Mouse (Mus musculus): ENCODE measurements around the gene Zscan29. TPM values are rescaled to one million over a fixed set of nuclear protein-coding genes. Genes with fewer than 3 reads are reported as not detected.

Gene Zscan29
- polyA plus RNA-seq, 1 experiment from 2014 or later: 8.8 TPM

DNA sequence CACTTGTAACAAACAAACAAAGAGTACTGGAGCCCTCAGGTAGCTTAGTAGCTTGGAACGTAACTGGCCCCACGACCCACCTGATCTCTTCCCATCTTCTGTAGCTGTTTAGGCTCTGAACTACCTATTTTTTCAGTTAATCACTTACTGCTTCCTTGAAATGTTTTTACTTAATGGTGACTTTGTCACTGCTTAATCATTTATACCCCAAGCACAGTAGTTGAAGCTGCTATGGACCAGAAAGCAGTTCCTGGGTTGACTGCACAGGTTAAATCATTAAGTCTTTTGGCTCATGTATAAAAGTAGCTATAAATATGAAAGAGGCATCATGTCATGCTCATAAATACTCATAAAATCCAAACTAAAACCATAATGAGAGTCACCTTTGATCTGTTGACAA is 55.5 kb downstream of the Zscan29 start:
- WGBS: 86% methylated on average over 2 of the region's 2 CpGs

DNA sequence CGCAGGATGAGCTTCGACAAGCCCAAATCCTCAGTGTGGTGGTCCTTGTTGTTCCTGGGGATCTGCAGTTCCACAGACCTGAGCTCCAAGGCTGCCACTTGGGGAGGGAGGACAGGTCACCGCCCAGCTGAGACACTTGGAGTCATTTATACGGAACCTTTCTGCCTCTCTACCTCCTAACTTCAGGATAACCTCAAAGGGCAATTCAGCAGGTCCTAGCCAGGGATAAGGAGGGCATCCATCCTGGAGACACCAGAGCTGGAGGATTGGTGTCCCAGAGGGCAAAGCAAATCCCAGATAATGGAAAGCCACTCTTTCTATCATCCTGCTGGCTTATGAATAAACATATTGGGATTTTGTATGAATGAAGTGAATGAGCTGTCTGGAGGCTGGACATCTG is 61.2 kb downstream of the Zscan29 start, which contains the start of gene Tgm7:
Gene Tgm7, minus strand, starts transcription at position 101 of the 400 bp plus-strand sequence.
- H3K4me1 ChIP-seq (ENCODE audit: control insufficient read depth, insufficient read depth, low read length): no peaks in the 10 kb centered on the region
- H3K4me3 ChIP-seq (replicated peaks; ENCODE audit: low read length): no peak within 1 kb of the TSS
- no peaks in the 10 kb centered on the region for H3K9me3 ChIP-seq (replicated peaks; ENCODE audit: control insufficient read depth, low read length)
- H3K27ac ChIP-seq (ENCODE audit: low read length): no peak within 1 kb of the TSS
- no peak for ATAC-seq (ENCODE audit: insufficient read depth, low FRiP score)
- H3K9ac ChIP-seq (ENCODE audit: low read length): no peak within 1 kb of the TSS
- H3K4me2 ChIP-seq (ENCODE audit: low read depth, low read length): no peak within 1 kb of the TSS
- no peaks in the 10 kb centered on the region for H3K36me3 ChIP-seq (ENCODE audit: control insufficient read depth, insufficient read depth, low read length)
- no peaks in the 10 kb centered on the region for H3K27me3 ChIP-seq (ENCODE audit: control insufficient read depth, insufficient read depth, low read length)
- WGBS: 94% methylated on average over 4 of the region's 4 CpGs

More for the DNA sequence above, 55.5 kb downstream of the Zscan29 start:
- ATAC-seq (ENCODE audit: insufficient read depth, low FRiP score): no peak
- H3K4me3 ChIP-seq (replicated peaks; ENCODE audit: low read length): no peak overlapping the region
- no peaks in the 10 kb centered on the region for H3K27me3 ChIP-seq (ENCODE audit: control insufficient read depth, insufficient read depth, low read length)
- H3K9ac ChIP-seq (ENCODE audit: low read length): no peak overlapping the region
- no peaks in the 10 kb centered on the region for H3K9me3 ChIP-seq (replicated peaks; ENCODE audit: control insufficient read depth, low read length)
- H3K36me3 ChIP-seq (ENCODE audit: control insufficient read depth, insufficient read depth, low read length): no peaks in the 10 kb centered on the region
- no peaks in the 10 kb centered on the region for H3K4me1 ChIP-seq (ENCODE audit: control insufficient read depth, insufficient read depth, low read length)
- H3K27ac ChIP-seq (ENCODE audit: low read length): no peak overlapping the region
- H3K4me2 ChIP-seq (ENCODE audit: low read depth, low read length): no peak overlapping the region

Other genes starting within 250 kb of the Zscan29 start
- 21.3 and 21.5 TPM in 2 replicates for gene Ubr1, start 200.4 kb downstream of the Zscan29 start, polyA plus RNA-seq (2015; fragmentation: Nextera tagmentation; extraction: Ambion mirVana)
- gene Tmem62, start 194.1 kb downstream of the Zscan29 start, polyA plus RNA-seq (2015; fragmentation: Nextera tagmentation; extraction: Ambion mirVana): 4.7 and 4.8 TPM in 2 replicates
- 37.1 and 39.1 TPM in 2 replicates for gene Ccndbp1, start 162.7 kb downstream of the Zscan29 start, polyA plus RNA-seq (2015; fragmentation: Nextera tagmentation; extraction: Ambion mirVana)
- 6.5 and 8.0 TPM in 2 replicates for gene Epb42, start 134.1 kb downstream of the Zscan29 start, polyA plus RNA-seq (2015; fragmentation: Nextera tagmentation; extraction: Ambion mirVana)
- gene Tgm5, start 85.3 kb downstream of the Zscan29 start, polyA plus RNA-seq (2015; fragmentation: Nextera tagmentation; extraction: Ambion mirVana): 1.5 and 2.7 TPM in 2 replicates
- gene Tgm7, start 61.3 kb downstream of the Zscan29 start, polyA plus RNA-seq (2015; fragmentation: Nextera tagmentation; extraction: Ambion mirVana): 0.14 TPM in 2 replicates
- gene Adal, start 30.7 kb downstream of the Zscan29 start, polyA plus RNA-seq (2015; fragmentation: Nextera tagmentation; extraction: Ambion mirVana): 18.4 and 19.2 TPM in 2 replicates
- gene Lcmt2, start 30.5 kb downstream of the Zscan29 start, polyA plus RNA-seq (2015; fragmentation: Nextera tagmentation; extraction: Ambion mirVana): 19.2 and 20.3 TPM in 2 replicates
- 47.6 and 50.3 TPM in 2 replicates for gene Tubgcp4, start 471 bp downstream of the Zscan29 start, polyA plus RNA-seq (2015; fragmentation: Nextera tagmentation; extraction: Ambion mirVana)
- 50.0 and 55.5 TPM in 2 replicates for gene Trp53bp1, start 100.3 kb upstream of the Zscan29 start, polyA plus RNA-seq (2015; fragmentation: Nextera tagmentation; extraction: Ambion mirVana)
- gene Map1a, start 118.5 kb upstream of the Zscan29 start, polyA plus RNA-seq (2015; fragmentation: Nextera tagmentation; extraction: Ambion mirVana): 3.2 and 3.5 TPM in 2 replicates
- gene Ppip5k1, start 184.3 kb upstream of the Zscan29 start, polyA plus RNA-seq (2015; fragmentation: Nextera tagmentation; extraction: Ambion mirVana): 19.3 and 21.2 TPM in 2 replicates
- gene Ckmt1, start 186.6 kb upstream of the Zscan29 start, polyA plus RNA-seq (2015; fragmentation: Nextera tagmentation; extraction: Ambion mirVana): 260 and 360 TPM in 2 replicates
- not detected in 2 replicates for gene Strc, start 216.0 kb upstream of the Zscan29 start, polyA plus RNA-seq (2015; fragmentation: Nextera tagmentation; extraction: Ambion mirVana)
- gene Pdia3, start 242.7 kb upstream of the Zscan29 start, polyA plus RNA-seq (2015; fragmentation: Nextera tagmentation; extraction: Ambion mirVana): 880 and 909 TPM in 2 replicates
- gene Catsper2, start 242.7 kb upstream of the Zscan29 start, polyA plus RNA-seq (2015; fragmentation: Nextera tagmentation; extraction: Ambion mirVana): 1.3 and 1.6 TPM in 2 replicates